Mouse (Mus musculus): ENCODE results near the gene Dnaja3. TPM values are rescaled to one million over a fixed set of nuclear protein-coding genes. Genes with fewer than 3 reads are reported as not detected.
A peak's percentile ranks its signal among the peaks of the same experiment; 100 is the strongest.

Gene Dnaja3
- polyA plus RNA-seq, 1 experiment from 2014 or later = 63.7 TPM

DNA sequence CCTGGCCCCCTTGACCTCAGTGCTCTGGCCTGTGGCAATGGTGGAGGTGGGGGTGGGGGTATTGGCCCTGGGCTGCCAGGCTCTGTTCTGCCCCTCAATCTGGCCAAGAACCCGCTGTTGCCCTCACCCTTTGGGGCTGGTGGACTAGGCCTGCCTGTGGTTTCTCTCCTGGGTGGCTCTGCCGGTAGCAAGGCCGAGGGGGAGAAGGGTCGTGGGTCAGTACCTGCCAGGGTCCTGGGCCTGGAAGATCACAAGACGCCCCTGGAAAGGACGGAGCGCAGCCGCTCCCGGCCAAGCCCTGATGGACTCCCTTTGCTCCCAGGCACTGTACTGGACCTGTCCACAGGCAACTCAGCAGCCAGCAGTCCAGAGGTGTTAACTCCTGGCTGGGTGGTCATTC, 26.1 kb upstream of the Dnaja3 start:
- no peaks in the 10 kb centered on the region for H3K27me3 ChIP-seq (ENCODE audit: poor library complexity, severe bottlenecking)
- DNase-seq (ENCODE audit: extremely low spot score, low spot score) = no peak
- 93% methylated on average over 9 of the region's 9 CpGs for WGBS
- no peaks in the 10 kb centered on the region; the same call in 1 of the 2 replicates for H3K9me3 ChIP-seq
- H3K36me3 ChIP-seq (replicated peaks) = peaks cover 99% of the 10 kb centered on the region
- H3K4me1 ChIP-seq = no peaks in the 10 kb centered on the region
- H3K27ac ChIP-seq = no peak overlapping the region
- H3K4me3 ChIP-seq = no peak overlapping the region

- Histone ChIP-seq H3K27ac (no peak overlapping the region), H3K4me3 (no peak overlapping the region), H3K4me1 (no peaks in the 10 kb centered on the region), H3K36me3 (replicated peaks) (peaks cover 99% of the 10 kb centered on the region), H3K27me3 (ENCODE audit: poor library complexity, severe bottlenecking) (no peaks in the 10 kb centered on the region), H3K9me3 (peaks cover 4% of the 10 kb centered on the region; the same call in 1 of the 2 replicates)
- no peak for DNase-seq (ENCODE audit: extremely low spot score, low spot score)
- 93% methylated on average over 3 of the region's 3 CpGs for WGBS
Observed at GRCm38 (mm10) chr16:4614639-4615038, 25.1 kb upstream of the Dnaja3 start.

DNA sequence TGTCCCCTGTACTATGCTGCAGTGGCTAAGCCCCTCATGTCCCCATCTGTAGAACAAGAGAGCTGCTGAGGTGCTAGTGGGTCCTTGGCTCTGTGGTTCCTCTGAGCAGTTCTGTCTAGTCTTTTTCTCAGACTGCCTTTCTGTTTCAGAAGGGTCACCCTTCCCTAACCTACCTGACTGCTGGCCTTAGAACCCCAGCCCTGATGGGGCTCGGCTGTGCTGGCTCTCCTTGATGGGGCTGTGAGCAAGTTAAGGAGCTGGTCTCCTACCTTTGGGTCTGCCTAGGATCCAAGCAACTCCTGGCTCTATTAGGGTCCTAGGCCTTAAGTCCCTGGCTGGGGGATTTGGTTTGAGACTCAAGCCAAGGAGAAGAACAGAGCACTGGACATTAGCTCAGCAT, 24.5 kb upstream of the Dnaja3 start:
- H3K4me3 ChIP-seq = no peak overlapping the region
- H3K4me1 ChIP-seq = no peaks in the 10 kb centered on the region
- peaks cover 99% of the 10 kb centered on the region for H3K36me3 ChIP-seq (replicated peaks)
- no peak for DNase-seq (ENCODE audit: extremely low spot score, low spot score)
- 92% methylated on average over 1 of the region's 1 CpGs for WGBS
- peaks cover 4% of the 10 kb centered on the region; the same call in 1 of the 2 replicates for H3K9me3 ChIP-seq
- no peak overlapping the region for H3K27ac ChIP-seq
- no peaks in the 10 kb centered on the region for H3K27me3 ChIP-seq (ENCODE audit: poor library complexity, severe bottlenecking)

GRCm38 (mm10) chr16:4616829-4617228, 23.0 kb upstream of the Dnaja3 start:
- peaks cover 90% of the 10 kb centered on the region for H3K36me3 ChIP-seq (replicated peaks)
- no peaks in the 10 kb centered on the region for H3K27me3 ChIP-seq (ENCODE audit: poor library complexity, severe bottlenecking)
- H3K4me3 ChIP-seq = no peak overlapping the region
- no peak for DNase-seq (ENCODE audit: extremely low spot score, low spot score)
- no peak overlapping the region for H3K27ac ChIP-seq
- H3K4me1 ChIP-seq = 0 out of 2 replicates have a peak, but pooled peaks cover 2% of the 10 kb centered on the region
- 85% methylated on average over 4 of the region's 4 CpGs for WGBS
- H3K9me3 ChIP-seq = peaks cover 4% of the 10 kb centered on the region; the same call in 1 of the 2 replicates

- H3K27ac ChIP-seq = peak overlapping the region; percentile 93
- peaks cover 25% of the 10 kb centered on the region for H3K36me3 ChIP-seq (replicated peaks)
- DNase-seq (ENCODE audit: extremely low spot score, low spot score) = no peak
- peaks cover under 1% of the 10 kb centered on the region; the same call in 1 of the 2 replicates for H3K9me3 ChIP-seq
- peaks cover 26% of the 10 kb centered on the region for H3K4me1 ChIP-seq
- WGBS = 23% methylated on average over 9 of the region's 9 CpGs
- peak overlapping the region; percentile 75 for H3K4me3 ChIP-seq
- no peaks in the 10 kb centered on the region for H3K27me3 ChIP-seq (ENCODE audit: poor library complexity, severe bottlenecking)
Observed at GRCm38 (mm10) chr16:4624074-4624473, 15.7 kb upstream of the Dnaja3 start.

DNA sequence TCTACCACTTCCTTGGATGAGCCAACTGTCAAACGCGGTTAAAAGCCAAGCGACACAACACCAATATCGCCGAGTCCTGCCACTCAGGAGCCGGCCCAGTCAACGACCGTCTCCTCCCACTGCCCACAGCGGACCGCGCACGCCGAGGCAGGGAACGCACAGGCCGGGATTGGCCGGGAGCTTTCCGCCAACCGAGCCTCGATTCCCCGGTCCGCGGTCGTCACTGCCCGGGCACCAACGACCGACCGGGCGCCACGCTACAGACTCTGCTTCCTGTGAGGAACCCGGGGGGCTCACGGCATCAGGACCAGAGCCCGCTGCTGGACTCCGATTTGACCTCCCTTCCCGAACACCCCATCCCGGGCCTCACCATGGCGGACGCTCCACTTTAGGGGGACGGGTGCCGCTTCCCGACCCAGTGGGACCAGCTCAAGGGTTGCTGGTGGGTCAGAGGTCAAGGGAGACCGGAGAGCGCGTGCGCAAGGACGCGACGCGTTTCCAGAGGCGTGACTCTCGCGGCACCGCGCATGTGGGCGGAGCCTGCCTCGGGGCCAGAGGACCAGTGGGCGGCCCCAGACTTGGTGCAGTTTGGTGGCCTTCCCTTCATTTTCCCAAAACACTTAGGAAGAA, 15.2 kb upstream of the Dnaja3 start, which contains the start of gene Pam16:
Gene Pam16 (minus strand): TSS at position 508 of the 630 bp plus-strand sequence.
- no peaks in the 10 kb centered on the region for H3K9me3 ChIP-seq
- under 1% methylated on average over 56 of the region's 56 CpGs for WGBS

GRCm38 (mm10) chr16:4627105-4627504, 12.7 kb upstream of the Dnaja3 start:
- no peak for DNase-seq (ENCODE audit: extremely low spot score, low spot score)
- no peak overlapping the region for H3K4me3 ChIP-seq
- no peaks in the 10 kb centered on the region for H3K9me3 ChIP-seq
- peaks cover 12% of the 10 kb centered on the region; the same call in 1 of the 2 replicates for H3K36me3 ChIP-seq (replicated peaks)
- WGBS = 86% methylated on average over 6 of the region's 6 CpGs
- no peak overlapping the region for H3K27ac ChIP-seq
- H3K4me1 ChIP-seq = peaks cover 23% of the 10 kb centered on the region
- H3K27me3 ChIP-seq (ENCODE audit: poor library complexity, severe bottlenecking) = no peaks in the 10 kb centered on the region

More for the DNA sequence above, 15.2 kb upstream of the Dnaja3 start, which contains the start of gene Pam16:
- Histone ChIP-seq H3K4me3 (peak within 1 kb of the TSS; percentile 75), H3K4me1 (peaks cover 26% of the 10 kb centered on the region), H3K36me3 (replicated peaks) (peaks cover 19% of the 10 kb centered on the region), H3K27me3 (ENCODE audit: poor library complexity, severe bottlenecking) (no peaks in the 10 kb centered on the region), H3K27ac (peak within 1 kb of the TSS; percentile 93)
- DNase-seq (ENCODE audit: extremely low spot score, low spot score) = peak; percentile 87

DNA sequence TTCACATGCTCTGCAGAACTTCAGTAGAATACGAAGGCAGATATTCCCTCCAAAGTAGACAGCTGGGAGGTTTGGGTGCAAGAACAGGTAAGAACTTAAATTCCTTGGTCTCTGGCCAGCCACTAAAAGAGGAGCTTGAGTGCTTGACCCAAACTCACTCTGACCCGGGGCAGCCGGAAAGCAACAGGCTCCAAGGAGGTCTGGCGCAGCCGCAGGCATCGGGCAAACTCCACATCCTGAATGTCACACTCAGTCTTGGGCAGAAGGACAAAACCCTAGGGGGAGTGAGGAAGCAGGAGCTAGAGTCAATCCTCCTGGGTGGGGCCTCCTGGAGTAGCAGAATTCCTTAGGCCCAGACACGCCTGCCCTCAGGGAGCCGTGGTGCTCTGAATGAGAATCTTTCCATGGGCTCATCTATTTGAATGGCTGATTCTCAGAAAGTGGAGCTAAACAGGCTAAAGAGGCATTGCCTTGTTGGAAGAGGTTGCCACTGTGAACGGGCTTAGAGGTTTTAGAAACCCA, 10.8 kb upstream of the Dnaja3 start:
- Histone ChIP-seq H3K9me3 (no peaks in the 10 kb centered on the region), H3K4me3 (no peak overlapping the region), H3K4me1 (peaks cover 11% of the 10 kb centered on the region), H3K27ac (no peak overlapping the region), H3K27me3 (ENCODE audit: poor library complexity, severe bottlenecking) (no peaks in the 10 kb centered on the region), H3K36me3 (replicated peaks) (peaks cover 22% of the 10 kb centered on the region)
- DNase-seq (ENCODE audit: extremely low spot score, low spot score) = no peak
- WGBS = 92% methylated on average over 9 of the region's 9 CpGs

GRCm38 (mm10) chr16:4629950-4630349, 9.8 kb upstream of the Dnaja3 start:
- H3K36me3 ChIP-seq (replicated peaks) = peaks cover 26% of the 10 kb centered on the region
- no peaks in the 10 kb centered on the region for H3K27me3 ChIP-seq (ENCODE audit: poor library complexity, severe bottlenecking)
- no peak overlapping the region for H3K27ac ChIP-seq
- H3K9me3 ChIP-seq = no peaks in the 10 kb centered on the region
- H3K4me1 ChIP-seq = peaks cover 5% of the 10 kb centered on the region
- peak; percentile 83 for DNase-seq (ENCODE audit: extremely low spot score, low spot score)
- 24% methylated on average over 6 of the region's 6 CpGs for WGBS
- no peak overlapping the region for H3K4me3 ChIP-seq

GRCm38 (mm10) chr16:4632050-4632449, 7.7 kb upstream of the Dnaja3 start:
- Histone ChIP-seq H3K27ac (no peak overlapping the region), H3K4me3 (no peak overlapping the region), H3K36me3 (replicated peaks) (peaks cover 24% of the 10 kb centered on the region), H3K4me1 (no peaks in the 10 kb centered on the region), H3K27me3 (ENCODE audit: poor library complexity, severe bottlenecking) (no peaks in the 10 kb centered on the region), H3K9me3 (no peaks in the 10 kb centered on the region)
- no peak for DNase-seq (ENCODE audit: extremely low spot score, low spot score)
- WGBS = 45% methylated on average over 7 of the region's 7 CpGs

GRCm38 (mm10) chr16:4633661-4634060, 6.1 kb upstream of the Dnaja3 start:
- H3K9me3 ChIP-seq = no peaks in the 10 kb centered on the region
- 94% methylated on average over 3 of the region's 3 CpGs for WGBS

DNA sequence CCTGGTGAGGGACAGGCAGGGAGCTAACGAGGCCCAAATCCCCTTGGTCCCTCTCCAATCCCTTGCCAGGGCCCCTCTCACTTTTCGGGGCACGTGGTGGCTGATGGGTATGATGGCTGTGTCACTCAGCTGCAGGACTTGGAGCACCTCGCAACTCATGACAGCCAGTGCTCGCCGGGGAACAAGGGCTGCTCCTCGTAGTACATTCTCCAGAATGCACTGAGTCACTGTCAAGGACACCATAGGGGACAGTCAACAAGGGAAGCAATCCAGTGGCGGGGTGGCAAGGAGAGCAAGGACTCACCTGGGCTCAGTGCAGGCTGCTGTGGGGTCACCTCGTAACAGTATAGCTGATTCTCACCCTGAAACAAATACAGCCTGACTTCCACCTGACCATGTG, 5.1 kb upstream of the Dnaja3 start:
- Histone ChIP-seq H3K9me3 (no peaks in the 10 kb centered on the region), H3K4me1 (peaks cover 7% of the 10 kb centered on the region), H3K36me3 (replicated peaks) (peaks cover 19% of the 10 kb centered on the region), H3K4me3 (no peak overlapping the region), H3K27ac (no peak overlapping the region), H3K27me3 (ENCODE audit: poor library complexity, severe bottlenecking) (no peaks in the 10 kb centered on the region)
- no peak for DNase-seq (ENCODE audit: extremely low spot score, low spot score)
- WGBS = 87% methylated on average over 9 of the region's 9 CpGs

More at GRCm38 (mm10) chr16:4633661-4634060, 6.1 kb upstream of the Dnaja3 start:
- Histone ChIP-seq H3K27me3 (ENCODE audit: poor library complexity, severe bottlenecking) (no peaks in the 10 kb centered on the region), H3K36me3 (replicated peaks) (peaks cover 19% of the 10 kb centered on the region), H3K4me1 (no peaks in the 10 kb centered on the region), H3K27ac (peak overlapping the region; percentile 25; the same call in 1 of the 2 replicates), H3K4me3 (no peak overlapping the region)
- no peak for DNase-seq (ENCODE audit: extremely low spot score, low spot score)

DNA sequence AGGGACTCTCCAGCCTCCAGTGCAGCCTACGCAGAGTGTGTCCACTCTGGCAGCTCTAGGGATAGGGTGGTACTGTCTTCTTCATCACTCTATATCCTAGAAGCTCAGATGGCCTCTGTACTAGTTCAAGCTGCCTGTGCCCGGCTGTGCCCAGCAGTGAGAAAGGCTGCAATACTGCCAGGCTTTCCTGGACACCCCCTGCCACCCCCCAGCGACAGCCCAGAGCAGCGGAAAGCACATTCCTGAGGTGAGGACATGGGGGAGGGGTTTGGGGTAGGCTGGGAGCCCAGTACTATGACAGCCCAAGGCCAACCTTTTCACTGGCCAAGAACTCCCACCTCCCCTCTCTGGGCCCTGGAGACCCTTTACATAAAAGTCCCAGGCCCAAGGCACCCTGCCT, 4.0 kb upstream of the Dnaja3 start:
- H3K4me3 ChIP-seq = no peak overlapping the region
- WGBS = 73% methylated on average over 4 of the region's 4 CpGs
- no peaks in the 10 kb centered on the region for H3K9me3 ChIP-seq
- no peaks in the 10 kb centered on the region for H3K27me3 ChIP-seq (ENCODE audit: poor library complexity, severe bottlenecking)
- peaks cover 18% of the 10 kb centered on the region for H3K4me1 ChIP-seq
- H3K27ac ChIP-seq = 0 out of 2 replicates have a peak overlapping the region, but pooled peaks have one; percentile 9
- DNase-seq (ENCODE audit: extremely low spot score, low spot score) = no peak
- H3K36me3 ChIP-seq (replicated peaks) = peaks cover 19% of the 10 kb centered on the region
